Mouse (Mus musculus) G1E (cell line): ENCODE measurements around the gene 6820408C15Rik.

Experiments
- CTCF ChIP-seq: IDR thresholded peaks from 2 replicates; pipeline ENCODE4 v1.5.1; 2012; ENCODE audit warnings: low read depth, low read length, inconsistent platforms, mixed read lengths
- GATA1 ChIP-seq: IDR thresholded peaks from 2 replicates; pipeline ENCODE4 v1.6.1; 2012; ENCODE audit warnings: borderline replicate concordance, low read length, inconsistent platforms, mixed read lengths

- TF ChIP-seq GATA1 (no peak), CTCF (no peak)
These were observed 17.5 kb upstream of the 6820408C15Rik start, which contains the start of gene Sox12 for GRCm38 (mm10) chr2:152397680-152398435.
